Mouse (Mus musculus): ENCODE data around the gene Pias1. TPM values are rescaled to one million over a fixed set of nuclear protein-coding genes. Genes with fewer than 3 reads are reported as not detected.
"Not testable (repeated sequence)": the region's sequence is repeated elsewhere in the genome, so short reads cannot be mapped to it uniquely, and the experiment has no call there.

Pias1 gene
- total RNA-seq, 2 experiments from 2014 or later = 57.3 to 65.2 TPM

GRCm38 (mm10) chr9:62860866-62861265, 126.9 kb downstream of the Pias1 start:
- DNase-seq (ENCODE audit: low spot score in 2 of 2) = no peak
- intact Hi-C loops (cut with DNase I) = no loop called here

GRCm38 (mm10) chr9:62860102-62860501, 127.6 kb downstream of the Pias1 start:
- DNase-seq (ENCODE audit: low spot score in 2 of 2); intact Hi-C loops (cut with DNase I): not testable (repeated sequence)

GRCm38 (mm10) chr9:62858266-62859019, 129.3 kb downstream of the Pias1 start:
- intact Hi-C loops (cut with DNase I) = no loop called here
- DNase-seq (ENCODE audit: low spot score in 2 of 2) = no peak

GRCm38 (mm10) chr9:62857719-62858261, 129.9 kb downstream of the Pias1 start, which contains the start of gene Calml4:
Gene Calml4, plus strand, starts transcription at chr9:62858080.
- intact Hi-C loops (cut with DNase I) = no loop called here
- no peak for DNase-seq (ENCODE audit: low spot score in 2 of 2)

- intact Hi-C loops (cut with DNase I) = no loop called here
- no peak for DNase-seq (ENCODE audit: low spot score in 2 of 2)
Observed at GRCm38 (mm10) chr9:62857216-62857615, 130.5 kb downstream of the Pias1 start.

GRCm38 (mm10) chr9:62854483-62854882, 133.2 kb downstream of the Pias1 start:
- intact Hi-C loops (cut with DNase I) = no loop called here
- no peak for DNase-seq (ENCODE audit: low spot score in 2 of 2)

- no peak for DNase-seq (ENCODE audit: low spot score in 2 of 2)
- intact Hi-C loops (cut with DNase I) = no loop called here
Observed at GRCm38 (mm10) chr9:62851571-62851970, 136.2 kb downstream of the Pias1 start.

- DNase-seq (ENCODE audit: low spot score in 2 of 2) = peak in 1 of 2 experiments; percentile 8
- intact Hi-C loops (cut with DNase I) = loop anchor here (5.0 kb wide), 1 partner anchor 129 kb away; no protein-coding TSS in a partner anchor
Observed at GRCm38 (mm10) chr9:62848641-62849040, 139.1 kb downstream of the Pias1 start.

- intact Hi-C loops (cut with DNase I) = loop anchor here (2.0 to 5.0 kb wide), 2 partner anchors 130 to 277 kb away; no protein-coding TSS in a partner anchor
- peak; percentile 75 to 83 for DNase-seq (ENCODE audit: low spot score in 2 of 2)
Observed at GRCm38 (mm10) chr9:62847694-62848093, 140.0 kb downstream of the Pias1 start.

GRCm38 (mm10) chr9:62844461-62844860, 143.3 kb downstream of the Pias1 start:
- no peak for DNase-seq (ENCODE audit: low spot score in 2 of 2)
- intact Hi-C loops (cut with DNase I) = no loop called here

- intact Hi-C loops (cut with DNase I) = no loop called here
- DNase-seq (ENCODE audit: low spot score in 2 of 2) = no peak
Observed at GRCm38 (mm10) chr9:62843356-62844024, 144.2 kb downstream of the Pias1 start.

- intact Hi-C loops (cut with DNase I) = no loop called here
- no peak for DNase-seq (ENCODE audit: low spot score in 2 of 2)
Observed at GRCm38 (mm10) chr9:62839172-62839770, 148.5 kb downstream of the Pias1 start.

GRCm38 (mm10) chr9:62838506-62839171, 149.1 kb downstream of the Pias1 start, which contains the start of gene Cln6:
Gene Cln6, plus strand, starts transcription at chr9:62838785.
- intact Hi-C loops (cut with DNase I) = no loop called here
- peak; percentile 61 to 75 for DNase-seq (ENCODE audit: low spot score in 2 of 2)

- DNase-seq (ENCODE audit: low spot score in 2 of 2) = no peak
Observed at GRCm38 (mm10) chr9:62838146-62838505, 149.6 kb downstream of the Pias1 start.

GRCm38 (mm10) chr9:62837611-62838010, 150.1 kb downstream of the Pias1 start:
- intact Hi-C loops (cut with DNase I) = no loop called here
- no peak for DNase-seq (ENCODE audit: low spot score in 2 of 2)

More at GRCm38 (mm10) chr9:62838146-62838505, 149.6 kb downstream of the Pias1 start:
- intact Hi-C loops (cut with DNase I) = no loop called here

GRCm38 (mm10) chr9:62835705-62836446, 151.8 kb downstream of the Pias1 start:
- DNase-seq (ENCODE audit: low spot score in 2 of 2) = no peak
- intact Hi-C loops (cut with DNase I) = no loop called here

GRCm38 (mm10) chr9:62834906-62835305, 152.8 kb downstream of the Pias1 start:
- intact Hi-C loops (cut with DNase I) = no loop called here
- DNase-seq (ENCODE audit: low spot score in 2 of 2) = no peak

GRCm38 (mm10) chr9:62829877-62830276, 157.8 kb downstream of the Pias1 start:
- DNase-seq (ENCODE audit: low spot score in 2 of 2) = no peak
- intact Hi-C loops (cut with DNase I) = loop anchor here (2.0 to 5.0 kb wide), 2 partner anchors 19 to 48 kb away; partner anchors contain the start of gene Fem1b

- intact Hi-C loops (cut with DNase I) = loop anchor here (2.0 to 5.0 kb wide), 2 partner anchors 18 to 46 kb away; partner anchors contain the start of gene Fem1b
- DNase-seq (ENCODE audit: low spot score in 2 of 2) = peak; percentile 94
Observed at GRCm38 (mm10) chr9:62828662-62829086, 159.1 kb downstream of the Pias1 start.

Measured in left cerebral cortex, postnatal 36 days (tissue).